Mouse (Mus musculus): Measurements from ENCODE around the gene 2210016L21Rik.

DNA sequence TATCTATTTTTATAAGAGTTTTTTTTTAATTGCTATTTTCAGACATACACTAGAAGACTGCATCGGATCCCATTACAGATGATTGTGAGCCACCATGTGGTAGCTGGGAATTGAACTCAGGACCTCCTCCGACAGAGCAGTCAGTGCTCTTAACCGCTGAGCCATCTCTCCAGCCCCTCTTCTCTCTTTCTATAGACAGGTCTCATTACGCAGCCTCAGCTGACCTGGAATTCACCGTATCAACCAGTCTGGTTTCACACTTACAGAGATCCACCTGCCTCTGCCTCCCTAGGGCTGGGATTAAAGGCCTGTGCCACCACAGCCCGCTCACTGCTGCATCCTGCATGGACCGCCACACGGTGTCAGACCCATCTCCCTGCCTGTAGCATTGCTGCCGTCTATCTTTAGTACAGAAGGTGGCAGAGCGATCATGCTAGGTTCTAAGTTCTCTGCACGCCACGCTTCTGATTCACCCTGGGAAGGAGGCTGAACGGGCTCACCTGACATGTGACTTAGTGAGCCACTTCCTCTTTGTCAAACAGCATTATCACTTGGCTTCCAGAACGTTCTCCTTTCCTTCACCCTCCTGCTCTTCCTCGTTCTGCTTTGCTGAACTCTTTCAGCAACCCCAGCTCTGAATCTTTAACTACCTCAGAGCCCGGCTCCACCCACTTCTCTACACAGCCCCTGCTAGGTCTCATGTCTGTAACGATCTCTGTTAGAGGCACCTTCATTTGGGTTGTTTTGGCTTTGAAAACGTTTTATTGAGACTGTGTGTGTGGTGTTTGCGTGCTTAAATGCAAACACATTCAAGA, 20.2 kb upstream of the 2210016L21Rik start:
- TF ChIP-seq MYOG (IDR thresholded peaks at IDR 0.05; ENCODE audit: control insufficient read depth, extremely low read depth, insufficient read length) (no peak), USF1 (IDR thresholded peaks at IDR 0.05; ENCODE audit: low read depth) (no peak), MAX (IDR thresholded peaks at IDR 0.05) (no peak), CTCF (IDR thresholded peaks at IDR 0.05; ENCODE audit: control insufficient read depth, insufficient read depth, insufficient read length) (no peak), CEBPB (IDR thresholded peaks at IDR 0.05; ENCODE audit: low read depth) (no peak)

Measured in C2C12 (cell line).